Mouse (Mus musculus) adrenal gland, adult 8-10 months (tissue): Measurements from ENCODE around the gene Gm28539. TPM values are rescaled to one million over a fixed set of nuclear protein-coding genes. Genes with fewer than 3 reads are reported as not detected.
"Not testable (repeated sequence)": the region's sequence is repeated elsewhere in the genome, so short reads cannot be mapped to it uniquely, and the experiment has no call there.

Experiments used
- DNase-seq: peaks from one replicate; pipeline ENCODE4 v3.0.0; 2022
- total RNA-seq, 4 experiments: library from RNA; stranded (reverse); gene quantifications; 2 replicates each; pipeline ENCODE4 v1.2.4; 2022

Gene Gm28539
- total RNA-seq, 4 experiments from 2014 or later = 1.7 to 7.3 (median 5.7) TPM

DNA sequence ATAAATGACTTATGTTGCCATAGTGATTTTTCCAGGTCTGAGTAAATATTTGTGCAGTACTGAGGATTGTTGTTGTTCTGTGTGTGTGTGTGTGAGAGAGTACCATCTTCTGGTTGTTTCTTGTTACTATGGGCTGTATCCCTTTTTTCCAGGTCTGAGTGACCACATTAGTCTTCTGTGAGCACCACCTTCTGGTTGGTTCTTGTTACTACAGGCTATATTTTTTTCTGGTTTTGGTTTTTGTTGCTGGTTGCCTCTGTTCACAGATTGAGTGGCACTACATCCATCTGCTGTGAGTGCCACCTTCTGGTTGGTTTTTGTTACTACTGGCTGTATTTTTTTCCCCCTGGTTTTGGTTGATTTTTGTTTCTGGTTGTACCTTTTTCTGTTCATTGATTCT is 22.2 kb downstream of the Gm28539 start:
- no peak for DNase-seq

DNA sequence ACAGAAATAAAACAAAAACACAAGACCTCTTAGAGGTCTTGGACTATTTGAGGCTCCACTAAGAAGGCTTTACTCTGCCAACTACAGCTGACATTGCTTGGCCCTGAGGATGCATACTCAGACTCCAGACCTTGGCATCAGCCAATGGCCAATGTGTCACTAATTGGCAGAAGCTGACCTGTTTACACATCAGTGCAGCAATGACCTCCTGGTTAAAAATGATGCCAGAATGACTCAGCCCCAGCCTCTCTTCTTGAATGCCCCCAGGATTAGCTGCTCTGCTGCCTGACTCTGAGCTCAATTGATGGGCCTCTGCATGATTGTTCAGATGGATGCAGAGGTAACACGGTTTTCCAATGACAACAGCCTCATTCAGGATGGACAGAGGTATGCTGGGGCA is 23.8 kb downstream of the Gm28539 start:
- peak; percentile 83 for DNase-seq

DNA sequence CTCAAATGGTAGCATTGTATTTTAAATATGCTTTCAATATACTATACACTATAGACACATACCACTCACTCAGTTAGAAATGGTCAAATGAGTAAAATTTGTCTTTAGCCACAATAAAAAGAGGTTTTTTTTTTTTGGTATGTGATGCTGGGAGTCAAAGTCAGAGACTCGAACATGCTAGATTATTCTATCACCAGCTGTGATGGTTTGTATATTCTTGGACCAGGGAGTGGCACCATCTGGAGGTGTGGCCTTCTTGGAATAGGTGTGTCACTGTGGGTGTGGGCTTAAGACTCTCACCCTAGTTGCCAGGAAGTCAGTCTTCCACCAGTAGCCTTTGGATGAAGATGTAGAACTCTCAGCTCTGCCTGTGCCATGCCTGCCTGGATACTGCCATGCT is 34.1 kb downstream of the Gm28539 start:
- DNase-seq = not testable (repeated sequence)

- DNase-seq = no peak
Observed at GRCm38 (mm10) chr16:18876091-18876441, 39.7 kb downstream of the Gm28539 start.

GRCm38 (mm10) chr16:18876442-18877308 is 40.3 kb downstream of the Gm28539 start, which contains the start of the genes Mrpl40 and Hira:
TSS of gene Mrpl40 (minus strand) at chr16:18876862.
TSS of gene Hira (plus strand) at chr16:18877037.
- peak; percentile 96 for DNase-seq

DNA sequence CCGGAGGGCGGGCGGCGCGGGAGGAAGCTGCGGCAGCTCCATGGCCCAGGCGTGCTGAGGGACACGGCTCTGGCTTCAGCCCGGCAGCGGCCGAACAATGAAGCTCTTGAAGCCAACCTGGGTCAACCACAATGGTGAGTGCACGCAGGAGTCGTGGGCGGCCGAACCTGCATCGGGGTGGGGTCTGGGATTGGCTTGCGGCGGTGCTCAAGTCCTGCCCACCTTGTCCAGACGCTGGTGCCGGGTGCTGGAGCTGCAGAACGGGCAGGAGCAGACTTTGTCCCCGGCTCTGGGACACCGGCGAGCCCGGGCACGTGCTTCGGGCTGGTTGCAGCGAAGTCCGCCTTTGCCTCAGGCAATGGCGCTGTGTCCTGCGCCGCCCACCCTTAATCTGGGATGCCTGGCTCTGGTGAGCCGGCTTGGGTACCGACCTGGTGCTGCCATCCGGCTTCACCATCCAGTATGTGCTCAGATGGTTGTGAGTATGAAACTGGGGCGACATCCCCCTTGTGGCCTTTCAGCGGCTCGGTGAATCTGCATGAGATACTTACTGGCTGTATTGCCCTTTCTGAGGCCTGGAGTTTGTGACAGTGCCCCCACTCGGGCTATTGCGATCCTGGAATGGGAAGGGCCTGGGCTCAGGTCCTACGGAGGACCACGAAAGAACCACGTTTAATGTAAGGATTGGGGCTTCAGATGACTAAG is 41.2 kb downstream of the Gm28539 start:
- peak; percentile 50 for DNase-seq

GRCm38 (mm10) chr16:18878091-18878720 is 41.8 kb downstream of the Gm28539 start:
- DNase-seq = no peak

GRCm38 (mm10) chr16:18884044-18884443 is 47.7 kb downstream of the Gm28539 start:
- DNase-seq = no peak

GRCm38 (mm10) chr16:18893840-18894372 is 57.5 kb downstream of the Gm28539 start:
- DNase-seq = no peak

DNA sequence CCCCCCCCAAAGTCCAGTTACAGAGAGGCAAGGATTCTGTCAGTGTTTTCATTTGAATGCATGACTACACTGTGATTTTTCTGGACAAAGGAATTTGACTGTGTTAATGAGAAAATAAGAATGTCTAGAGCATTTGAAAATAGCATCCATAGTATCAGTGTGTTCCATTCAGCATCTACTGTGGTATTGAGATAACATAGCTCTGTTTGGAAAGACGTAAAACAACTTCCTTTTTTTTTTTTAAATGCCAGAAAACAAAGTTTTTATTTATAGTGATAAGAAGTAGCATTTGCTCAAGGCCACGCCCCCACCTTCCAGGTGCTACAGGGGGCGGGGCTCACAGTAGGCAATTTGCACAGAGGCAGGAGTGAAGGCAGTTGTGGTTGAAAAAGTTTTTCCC is 58.9 kb downstream of the Gm28539 start:
- DNase-seq = no peak

DNA sequence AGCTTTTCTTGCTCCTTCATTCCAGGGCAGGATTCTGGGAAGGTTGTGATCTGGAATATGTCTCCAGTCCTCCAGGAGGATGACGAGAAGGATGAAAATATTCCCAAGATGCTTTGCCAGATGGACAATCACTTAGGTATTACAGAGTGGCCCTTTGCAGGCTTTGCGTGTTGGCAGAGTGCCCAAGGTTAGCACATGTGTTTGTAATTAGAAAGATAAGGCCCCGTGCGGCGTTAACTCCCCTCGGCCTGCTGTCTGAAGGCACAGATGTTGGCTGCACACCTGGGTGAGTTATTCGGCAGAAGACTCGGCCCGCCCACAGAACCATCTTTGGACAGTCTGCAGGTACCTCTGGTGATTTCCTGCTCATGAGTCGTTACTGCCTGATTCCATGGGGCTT is 60.0 kb downstream of the Gm28539 start:
- no peak for DNase-seq

- no peak for DNase-seq
Observed at GRCm38 (mm10) chr16:18905648-18906047, 69.3 kb downstream of the Gm28539 start.

- DNase-seq = no peak
Observed at GRCm38 (mm10) chr16:18916064-18916463, 79.7 kb downstream of the Gm28539 start.

DNA sequence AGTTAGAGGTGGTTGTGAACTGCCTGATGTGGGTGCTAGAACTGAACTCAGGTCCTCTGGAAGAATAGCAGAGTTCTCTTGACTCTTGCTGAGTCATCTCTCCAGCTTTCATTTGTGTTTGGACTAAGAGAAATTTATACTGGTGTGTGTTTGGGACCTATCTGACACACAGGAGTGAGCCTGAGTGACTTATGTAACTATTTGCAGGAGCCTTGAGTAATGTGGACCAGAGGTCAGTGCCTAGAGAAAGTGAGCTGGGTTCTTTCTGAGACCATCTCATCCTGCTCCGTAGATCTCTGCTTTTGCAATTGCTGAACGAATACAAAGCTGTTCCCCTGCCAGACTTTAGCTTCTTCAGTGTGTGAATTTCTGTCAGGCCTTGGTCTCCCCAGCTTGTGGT is 85.4 kb downstream of the Gm28539 start:
- no peak for DNase-seq

DNA sequence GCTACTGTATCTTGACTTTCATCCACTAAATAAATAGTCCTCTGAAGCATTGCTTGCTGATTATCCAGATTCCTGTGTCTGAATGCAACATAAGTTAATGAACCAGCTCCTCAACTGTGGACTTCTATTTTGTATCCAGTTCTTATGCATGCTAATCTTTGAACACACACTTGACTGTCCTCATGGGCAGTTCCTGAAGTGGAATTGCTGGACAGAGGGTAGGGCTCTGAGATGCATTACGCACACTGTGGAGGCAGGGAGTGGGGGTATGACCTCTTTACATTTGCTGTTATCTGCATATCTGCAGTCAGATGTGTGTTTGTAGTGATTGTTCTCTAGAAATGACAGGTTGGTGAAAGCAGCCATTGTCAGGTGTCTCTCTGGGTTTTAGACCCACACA is 91.6 kb downstream of the Gm28539 start:
- no peak for DNase-seq

DNA sequence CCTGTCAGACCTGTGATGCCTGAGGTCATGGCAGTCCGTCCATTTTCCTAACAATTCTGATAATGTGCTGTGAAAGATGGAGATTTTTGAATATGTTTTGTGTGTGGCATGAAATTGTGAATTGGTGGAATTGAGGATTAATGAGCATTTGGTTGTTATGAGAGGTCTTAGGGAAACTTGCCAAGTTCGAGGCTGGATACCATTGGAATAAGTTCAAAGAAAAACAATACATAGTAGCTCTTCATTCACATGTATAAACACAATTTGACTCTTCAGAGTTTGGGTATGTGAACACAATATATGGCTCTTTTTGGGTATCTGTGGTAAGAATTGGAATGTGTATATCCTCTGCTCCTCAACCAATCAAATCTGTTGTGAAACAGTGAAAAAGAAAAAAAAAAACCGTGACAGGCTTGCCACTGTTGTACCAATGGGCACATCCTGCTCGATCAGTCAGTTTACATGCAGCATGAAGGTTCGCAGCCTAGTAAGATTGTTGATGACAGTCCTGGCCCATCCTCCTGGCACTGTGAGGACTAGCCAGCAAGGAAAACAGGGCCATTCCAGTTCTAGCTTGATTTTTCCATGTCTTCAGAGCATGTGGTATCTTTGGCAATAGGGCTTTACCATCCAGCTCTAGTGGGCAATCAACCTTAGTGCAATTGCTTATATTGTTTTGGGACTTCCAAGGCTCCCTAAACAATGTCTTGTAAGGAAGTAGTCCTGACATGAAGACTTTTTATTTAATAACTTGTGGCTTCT is 102.1 kb downstream of the Gm28539 start:
- no peak for DNase-seq

DNA sequence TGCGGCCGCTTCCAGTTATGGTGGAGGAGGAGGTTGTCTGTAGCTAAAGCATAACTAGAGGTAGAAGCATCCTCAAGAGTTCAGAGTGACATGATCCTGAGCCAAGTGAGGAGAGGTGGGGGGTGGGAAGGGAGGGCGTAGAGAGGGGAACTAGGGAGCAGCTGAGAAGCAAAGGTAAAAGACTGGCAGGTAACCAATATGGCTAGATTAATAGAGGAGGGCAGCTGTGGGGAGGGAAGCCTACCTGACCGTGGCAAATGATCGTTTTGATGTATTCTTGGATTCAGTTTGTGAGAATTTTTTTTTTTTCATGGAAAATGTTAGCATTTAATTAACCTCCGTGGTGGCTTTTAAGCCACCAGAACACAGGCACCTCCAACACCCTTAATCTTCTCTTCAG is 107.5 kb downstream of the Gm28539 start:
- no peak for DNase-seq

DNA sequence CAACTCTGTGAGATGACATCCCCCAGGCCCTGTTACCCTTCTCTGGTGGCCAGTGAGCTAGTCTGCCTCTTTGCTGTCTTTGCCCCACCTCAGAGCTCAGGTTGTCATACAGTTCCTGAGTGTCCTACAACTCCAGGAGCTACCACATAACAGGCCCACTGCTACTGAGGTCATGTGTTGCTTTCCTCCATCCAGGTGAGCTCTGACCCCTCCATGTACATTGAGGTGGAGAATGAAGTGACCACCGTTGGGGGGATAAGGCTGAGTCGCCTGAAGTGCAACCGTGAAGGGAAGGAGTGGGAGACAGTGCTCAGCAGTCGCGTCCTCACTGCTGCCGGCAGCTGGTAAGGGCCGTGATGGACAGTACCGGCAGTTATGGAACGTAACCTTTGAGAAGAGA is 112.6 kb downstream of the Gm28539 start:
- DNase-seq = no peak

GRCm38 (mm10) chr16:18950351-18950750 is 114.0 kb downstream of the Gm28539 start:
- DNase-seq = no peak

- DNase-seq = no peak
Observed at GRCm38 (mm10) chr16:18952813-18953212, 116.4 kb downstream of the Gm28539 start.

GRCm38 (mm10) chr16:18955070-18955469 is 118.7 kb downstream of the Gm28539 start:
- no peak for DNase-seq

- DNase-seq = no peak
Observed at GRCm38 (mm10) chr16:18963486-18963885, 127.1 kb downstream of the Gm28539 start.
